Mouse (Mus musculus) CH12.LX (cell line): ENCODE data around the gene Tbc1d10a. TPM values are rescaled to one million over a fixed set of nuclear protein-coding genes. Genes with fewer than 3 reads are reported as not detected.
A peak's percentile ranks its signal among the peaks of the same experiment; 100 is the strongest.

ENCODE experiments used
- DNase-seq: peaks from one replicate; pipeline ENCODE4 v3.0.0-alpha.2; 2013; ENCODE audit errors: extremely low read depth
- H3K27ac ChIP-seq: 2 replicates; pipeline ENCODE4 v1.5.1; 2012; ENCODE audit warnings: low read depth, mild to moderate bottlenecking, control low read depth, moderate library complexity; ENCODE audit not compliant: insufficient read depth
- H3K27me3 ChIP-seq: replicated peaks from 2 replicates; pipeline ENCODE3; 2012; ENCODE audit warnings: inconsistent platforms
- H3K36me3 ChIP-seq, 2 experiments: replicated peaks in 1 of 2; 2 replicates each; pipeline versions ENCODE3 to v1.6.1; 2012; ENCODE audit warnings: inconsistent platforms in 1 of 2, low read length in 1 of 2, mild to moderate bottlenecking in 1 of 2, mixed read lengths in 1 of 2, moderate library complexity in 1 of 2; ENCODE audit not compliant: control insufficient read depth in 1 of 2, insufficient read depth in 1 of 2
- H3K4me1 ChIP-seq, 2 experiments: 2 replicates each; pipeline ENCODE4 v1.6.1; 2012; ENCODE audit warnings: inconsistent platforms in 1 of 2, moderate library complexity in 1 of 2; ENCODE audit not compliant: insufficient read depth in 2 of 2, control insufficient read depth in 1 of 2
- H3K4me2 ChIP-seq: 2 replicates; pipeline ENCODE4 v1.6.1; 2012; ENCODE audit warnings: low read depth, mild to moderate bottlenecking, control low read depth; ENCODE audit not compliant: poor library complexity, insufficient read depth, severe bottlenecking
- H3K4me3 ChIP-seq, 3 experiments: fragments of 150-350 bp in 1 of 3; sonication (generic) in 1 of 3; replicated peaks in 1 of 3; 2 replicates each; pipeline versions ENCODE3 to v1.5.1; 2011 to 2012; ENCODE audit warnings: low read depth in 2 of 3, low read length in 2 of 3, mild to moderate bottlenecking in 2 of 3, moderate library complexity in 2 of 3, control low read depth in 1 of 3, improper control_type of control experiment in 1 of 3, inconsistent platforms in 1 of 3, mixed read lengths in 1 of 3; ENCODE audit not compliant: poor library complexity in 1 of 3
- H3K79me2 ChIP-seq: replicated peaks from 2 replicates; pipeline ENCODE4 v1.6.1; 2012; ENCODE audit warnings: mild to moderate bottlenecking, moderate library complexity; ENCODE audit not compliant: control insufficient read depth, poor library complexity, insufficient read depth, severe bottlenecking; ENCODE audit errors: extremely low read depth
- H3K9ac ChIP-seq: 2 replicates; pipeline ENCODE4 v1.6.1; 2012; ENCODE audit warnings: low read depth, mild to moderate bottlenecking, control low read depth, moderate library complexity; ENCODE audit not compliant: insufficient read depth
- H3K9me3 ChIP-seq: replicated peaks from 2 replicates; pipeline ENCODE3; 2012; ENCODE audit warnings: low read length, inconsistent platforms, mixed read lengths
- BHLHE40 ChIP-seq: IDR thresholded peaks from 2 replicates; pipeline ENCODE4 v1.6.1; 2011; ENCODE audit warnings: mild to moderate bottlenecking, low read depth, low read length, improper control_type of control experiment
- CHD2 ChIP-seq: IDR thresholded peaks from 2 replicates; pipeline ENCODE4 v1.6.1; 2011; ENCODE audit warnings: low read length, improper control_type of control experiment
- CTCF ChIP-seq, 2 experiments: IDR thresholded peaks in 1 of 2; conservative IDR thresholded peaks in 1 of 2; 2 replicates each; pipeline ENCODE4 v1.5.1; 2011 to 2012; ENCODE audit warnings: low read depth in 2 of 2, low read length in 2 of 2, improper control_type of control experiment in 1 of 2, inconsistent platforms in 1 of 2, mild to moderate bottlenecking in 1 of 2, moderate library complexity in 1 of 2
- E2F4 ChIP-seq: IDR thresholded peaks from 2 replicates; pipeline ENCODE4 v1.6.1; 2011; ENCODE audit warnings: low read depth, low read length, improper control_type of control experiment; ENCODE audit not compliant: insufficient replicate concordance
- ELF1 ChIP-seq: IDR thresholded peaks from 2 replicates; pipeline ENCODE4 v1.6.1; 2014; ENCODE audit warnings: low read depth, mild to moderate bottlenecking, inconsistent platforms, low read length, improper control_type of control experiment
- EP300 ChIP-seq: IDR thresholded peaks from 2 replicates; pipeline ENCODE4 v1.6.1; 2011; ENCODE audit warnings: low read length, improper control_type of control experiment
- GABPA ChIP-seq: IDR thresholded peaks from 2 replicates; pipeline ENCODE4 v1.6.1; 2012; ENCODE audit warnings: low read depth, low read length, improper control_type of control experiment, inconsistent platforms; ENCODE audit not compliant: insufficient replicate concordance
- HCFC1 ChIP-seq: IDR thresholded peaks from 2 replicates; pipeline ENCODE4 v1.6.1; 2012; ENCODE audit warnings: low read depth, mild to moderate bottlenecking, inconsistent platforms, low read length, improper control_type of control experiment
- IRF4 ChIP-seq: IDR thresholded peaks from 2 replicates; pipeline ENCODE4 v1.6.1; 2014; ENCODE audit warnings: low read depth, mild to moderate bottlenecking, inconsistent platforms, low read length, improper control_type of control experiment
- JUN ChIP-seq: IDR thresholded peaks from 2 replicates; pipeline ENCODE4 v1.6.1; 2011; ENCODE audit warnings: low read depth, mild to moderate bottlenecking, low read length, improper control_type of control experiment, moderate library complexity; ENCODE audit not compliant: insufficient read depth
- KAT2A ChIP-seq: IDR thresholded peaks from 2 replicates; pipeline ENCODE4 v1.6.1; 2012; ENCODE audit warnings: low read length, improper control_type of control experiment, inconsistent platforms; ENCODE audit not compliant: insufficient replicate concordance
- MAFK ChIP-seq: IDR thresholded peaks from 2 replicates; pipeline ENCODE4 v1.6.1; 2011; ENCODE audit warnings: low read length, improper control_type of control experiment; ENCODE audit not compliant: insufficient replicate concordance
- MAX ChIP-seq: IDR thresholded peaks from 2 replicates; pipeline ENCODE4 v1.6.1; 2011; ENCODE audit warnings: low read length, improper control_type of control experiment
- MAZ ChIP-seq: IDR thresholded peaks from 2 replicates; pipeline ENCODE4 v1.6.1; 2012; ENCODE audit warnings: low read depth, mild to moderate bottlenecking, inconsistent platforms, low read length, improper control_type of control experiment, moderate library complexity
- MEF2A ChIP-seq: IDR thresholded peaks from 2 replicates; pipeline ENCODE4 v1.6.1; 2014; ENCODE audit warnings: low read depth, mild to moderate bottlenecking, inconsistent platforms, low read length, improper control_type of control experiment, borderline replicate concordance
- MXI1 ChIP-seq: IDR thresholded peaks from 2 replicates; pipeline ENCODE4 v1.6.1; 2011; ENCODE audit warnings: mild to moderate bottlenecking, low read depth, low read length, improper control_type of control experiment
- NELFE ChIP-seq: IDR thresholded peaks from 2 replicates; pipeline ENCODE4 v1.6.1; 2011; ENCODE audit warnings: low read depth, low read length, improper control_type of control experiment
- NRF1 ChIP-seq: IDR thresholded peaks from 2 replicates; pipeline ENCODE4 v1.6.1; 2014; ENCODE audit warnings: low read depth, mild to moderate bottlenecking, inconsistent platforms, low read length, improper control_type of control experiment, moderate library complexity
- PAX5 ChIP-seq: IDR thresholded peaks from 2 replicates; pipeline ENCODE4 v1.6.1; 2012; ENCODE audit warnings: low read length, inconsistent platforms, mixed read lengths
- POLR2A ChIP-seq: IDR thresholded peaks from 2 replicates; pipeline ENCODE4 v1.6.1; 2011; ENCODE audit warnings: low read depth, mild to moderate bottlenecking, improper control_type of control experiment, low read length
- POLR2AphosphoS2 ChIP-seq: IDR thresholded peaks from 2 replicates; pipeline ENCODE4 v1.6.1; 2011; ENCODE audit warnings: low read depth, low read length, improper control_type of control experiment
- SIN3A ChIP-seq: IDR thresholded peaks from 2 replicates; pipeline ENCODE4 v1.6.1; 2012; ENCODE audit warnings: low read length, improper control_type of control experiment, inconsistent platforms
- SMC3 ChIP-seq: IDR thresholded peaks from 2 replicates; pipeline ENCODE4 v1.6.1; 2011; ENCODE audit warnings: low read depth, low read length, improper control_type of control experiment
- TBP ChIP-seq: conservative IDR thresholded peaks from 2 replicates; pipeline ENCODE4 v1.6.1; 2011; ENCODE audit warnings: low read depth, low read length, improper control_type of control experiment
- UBTF ChIP-seq: IDR thresholded peaks from 2 replicates; pipeline ENCODE4 v1.6.1; 2012; ENCODE audit warnings: low read depth, mild to moderate bottlenecking, inconsistent platforms, low read length, improper control_type of control experiment, moderate library complexity
- USF1 ChIP-seq: IDR thresholded peaks from 2 replicates; pipeline ENCODE4 v1.6.1; 2014; ENCODE audit warnings: low read depth, mild to moderate bottlenecking, inconsistent platforms, low read length, improper control_type of control experiment
- USF2 ChIP-seq: conservative IDR thresholded peaks from 2 replicates; pipeline ENCODE4 v1.6.1; 2011; ENCODE audit warnings: low read depth, low read length, improper control_type of control experiment
- ZNF384 ChIP-seq: IDR thresholded peaks from 2 replicates; pipeline ENCODE4 v1.6.1; 2012; ENCODE audit warnings: low read depth, low read length, improper control_type of control experiment, inconsistent platforms
- dilution Hi-C: fragments of 300-500 bp; cut with MboI; formaldehyde crosslinking; loops from 2 replicates; pipeline ENCODE4 v1.14.3; 2020; ENCODE audit warnings: low sequenced_read_pairs; ENCODE audit not compliant: extremely low pct_unique_long_range_greater_than_20kb, extremely low pct_ligation_motif_present
- in situ Hi-C: fragments of 300-500 bp; cut with MboI; formaldehyde crosslinking; loops from 3 replicates; pipeline ENCODE4 v1.14.3; 2019; ENCODE audit warnings: low sequenced_read_pairs, low pct_ligation_motif_present, low pct_unique_long_range_greater_than_20kb, mixed read lengths
- polyA plus RNA-seq: library from polyadenylated mRNA; unstranded; fragments of >175 nt; gene quantifications from 2 replicates; pipeline ENCODE4 v1.2.1, GENCODE M21; 2012; ENCODE audit warnings: low read depth; ENCODE audit not compliant: insufficient read length
- total RNA-seq, 2 experiments: library from RNA; depleted of rRNA; stranded (reverse); fragments of 300-350 nt in 1 of 2; fragments of >200 nt in 1 of 2; gene quantifications; 2 replicates each; pipeline ENCODE4 v1.2.3; 2012 to 2014

Gene Tbc1d10a
- total and polyA plus RNA-seq, 3 experiments: 30.3 to 33.9 (median 33.5) TPM

DNA sequence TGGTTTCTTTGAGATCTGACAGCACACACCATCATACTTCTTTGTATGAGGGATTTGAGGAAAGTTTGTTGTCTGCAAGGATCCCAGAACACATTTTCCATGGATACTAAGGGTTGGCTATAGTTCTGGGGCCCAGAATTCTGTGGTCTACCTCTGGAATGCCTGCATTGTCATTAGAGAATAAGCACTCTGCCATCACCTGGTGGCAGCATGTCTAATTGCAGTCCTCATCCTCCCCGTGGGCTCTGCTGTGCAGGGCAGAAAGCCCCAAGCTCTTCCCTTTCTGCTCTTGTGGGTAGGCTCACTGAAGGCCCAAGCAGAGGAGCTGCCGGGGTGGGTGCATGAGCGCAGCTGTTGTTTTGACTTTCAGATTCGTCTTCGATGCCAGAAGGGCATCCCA is 23.0 kb downstream of the Tbc1d10a start (continued):
- TF ChIP-seq EP300 (peak; percentile 24; the same call in 1 of the 2 replicates), E2F4 (no peak), MEF2A (peak; percentile 54; the same call in 1 of the 2 replicates), MXI1 (no peak), NRF1 (no peak), NELFE (peak; percentile 43; the same call in 1 of the 2 replicates), GABPA (no peak), POLR2A (no peak), POLR2AphosphoS2 (no peak), SMC3 (peak; percentile 98), HCFC1 (no peak), MAFK (no peak), ZNF384 (peak; percentile 49; the same call in 1 of the 2 replicates), CTCF (conservative IDR thresholded peaks at IDR 0.05 in 1 of 2, IDR thresholded peaks at IDR 0.05 in 1 of 2; ENCODE audit: low read depth in 2 of 2, low read length in 2 of 2) (peak; percentile 94 to 95), JUN (no peak), PAX5 (no peak), ELF1 (no peak), BHLHE40 (no peak), CHD2 (0 out of 2 replicates have a peak, but pooled peaks have one; percentile 39), MAZ (peak; percentile 70; the same call in 1 of the 2 replicates)

DNA sequence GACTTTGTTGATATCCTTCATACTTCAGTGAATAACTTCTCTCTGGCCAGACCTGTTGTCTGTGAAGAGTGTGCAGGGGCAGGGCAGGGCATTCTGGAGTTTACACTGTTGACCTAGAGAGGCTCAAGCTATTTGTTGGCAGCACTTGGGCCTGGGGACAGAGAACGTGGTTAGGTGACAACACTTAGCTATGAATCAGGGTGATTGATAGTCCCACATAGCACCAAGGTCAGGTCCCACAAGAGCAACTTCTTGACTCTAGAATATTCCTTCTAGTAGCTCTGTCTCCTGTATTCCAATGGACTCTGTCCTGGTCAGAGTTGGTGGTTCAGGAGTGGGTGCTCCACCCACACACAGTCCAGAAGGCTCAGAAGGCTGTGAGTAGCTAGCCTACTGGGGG is 24.2 kb downstream of the Tbc1d10a start:
- peaks cover 70 to 99% of the 10 kb centered on the region in 2 experiments for H3K36me3 ChIP-seq
- no peaks in the 10 kb centered on the region for H3K79me2 ChIP-seq
- no peak overlapping the region for H3K9ac ChIP-seq
- H3K4me2 ChIP-seq: no peak overlapping the region
- peaks cover 0 to 19% of the 10 kb centered on the region in 2 experiments; a peak in 2 of 4 replicates for H3K4me1 ChIP-seq
- in situ Hi-C loops: loop anchor here (10.0 kb wide), 1 partner anchor 206 kb away; no protein-coding TSS in a partner anchor
- no peaks in the 10 kb centered on the region for H3K27me3 ChIP-seq
- DNase-seq: no peak
- no peak overlapping the region for H3K4me3 ChIP-seq
- H3K27ac ChIP-seq: no peak overlapping the region
- dilution Hi-C loops: no loop called here
- H3K9me3 ChIP-seq: no peaks in the 10 kb centered on the region
- TF ChIP-seq ELF1: no peak
- no peak for TF ChIP-seq UBTF
- TF ChIP-seq EP300: no peak
- TF ChIP-seq MAFK: no peak
- no peak for TF ChIP-seq NELFE
- no peak for TF ChIP-seq NRF1
- no peak for TF ChIP-seq IRF4
- no peak for TF ChIP-seq SIN3A
- no peak for TF ChIP-seq USF1
- no peak for TF ChIP-seq USF2
- TF ChIP-seq MAX: no peak
- no peak for TF ChIP-seq JUN
- no peak for TF ChIP-seq KAT2A
- TF ChIP-seq TBP: no peak
